Mouse (Mus musculus): ENCODE measurements at regions not wholly inside any gene's neighbourhood (a gene's known extent, or its start where the extent isn't known, plus 50 kb on each side); places are given as distances from the start of the nearest gene placed in this dataset.

DNA sequence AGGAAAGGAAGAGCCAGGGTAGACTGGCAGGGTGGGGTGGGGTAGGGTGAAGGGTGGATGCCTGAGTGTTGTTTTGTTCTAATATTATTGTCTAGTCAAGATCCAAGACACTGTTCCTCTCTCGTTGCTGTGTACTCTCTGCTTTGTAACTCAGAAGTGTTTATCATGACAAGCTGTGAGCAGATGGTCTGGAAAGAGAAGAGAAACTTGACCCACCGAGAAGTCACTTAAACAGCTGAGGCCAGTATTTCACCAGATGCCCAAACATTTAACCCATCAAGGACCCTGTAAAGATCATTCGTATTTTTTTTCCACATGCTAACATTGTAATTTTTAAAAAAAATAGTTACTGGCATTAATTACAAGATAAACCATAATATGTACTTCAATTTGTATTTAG, 178.7 kb upstream of the Trp63 start:
- TF ChIP-seq CTCF (IDR thresholded peaks at IDR 0.05; ENCODE audit: borderline replicate concordance, extremely low read depth, insufficient read depth, insufficient read length) (no peak), POLR2A (IDR thresholded peaks at IDR 0.05; ENCODE audit: borderline replicate concordance, extremely low read depth, insufficient read depth, insufficient read length, poor library complexity, severe bottlenecking) (no peak)
